Mouse (Mus musculus) lung, postnatal 25 days (tissue): ENCODE results near the gene Rps10.

ENCODE experiments used
- DNase-seq: peaks from one replicate; pipeline ENCODE4 v3.0.0; 2022; ENCODE audit warnings: low spot score

Rps10 gene

DNA sequence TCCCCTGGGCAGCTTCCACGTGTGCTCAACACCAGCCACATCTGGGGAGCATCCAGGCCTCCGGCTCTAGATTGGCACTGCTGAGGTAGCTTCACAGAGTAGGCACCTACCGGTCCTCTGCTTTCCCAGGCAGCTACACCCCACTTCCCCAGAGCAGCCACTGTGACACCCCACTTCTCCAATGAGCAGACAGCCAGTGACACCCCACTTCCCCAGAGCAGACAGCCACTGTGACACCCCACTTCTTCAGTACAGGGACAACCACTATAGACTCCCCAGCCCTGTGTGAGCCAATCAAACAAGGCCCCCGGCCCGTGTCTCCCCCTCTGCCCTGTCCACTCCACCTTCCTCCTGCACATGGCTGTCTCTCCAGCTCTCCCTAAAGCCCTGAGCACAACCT is 24.5 kb downstream of the Rps10 start:
- no peak for DNase-seq

DNA sequence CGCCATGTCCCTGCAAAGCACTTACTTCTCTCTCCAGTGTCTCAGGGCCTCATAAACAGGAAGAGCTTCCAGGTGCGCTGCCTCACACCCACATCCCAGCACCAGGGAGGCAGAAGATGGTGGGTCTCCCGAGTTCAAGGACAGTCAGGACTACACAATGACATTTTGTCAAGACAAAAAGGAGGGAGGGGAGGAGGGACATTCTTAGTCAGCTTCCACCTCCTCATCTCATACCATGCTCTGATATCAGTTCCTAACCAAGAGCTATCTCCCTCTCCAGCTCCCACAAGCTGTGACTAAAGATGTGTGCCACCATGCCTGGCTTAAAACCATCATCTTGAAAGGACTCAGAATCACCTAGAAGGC is 25.0 kb downstream of the Rps10 start:
- DNase-seq, result no peak

DNA sequence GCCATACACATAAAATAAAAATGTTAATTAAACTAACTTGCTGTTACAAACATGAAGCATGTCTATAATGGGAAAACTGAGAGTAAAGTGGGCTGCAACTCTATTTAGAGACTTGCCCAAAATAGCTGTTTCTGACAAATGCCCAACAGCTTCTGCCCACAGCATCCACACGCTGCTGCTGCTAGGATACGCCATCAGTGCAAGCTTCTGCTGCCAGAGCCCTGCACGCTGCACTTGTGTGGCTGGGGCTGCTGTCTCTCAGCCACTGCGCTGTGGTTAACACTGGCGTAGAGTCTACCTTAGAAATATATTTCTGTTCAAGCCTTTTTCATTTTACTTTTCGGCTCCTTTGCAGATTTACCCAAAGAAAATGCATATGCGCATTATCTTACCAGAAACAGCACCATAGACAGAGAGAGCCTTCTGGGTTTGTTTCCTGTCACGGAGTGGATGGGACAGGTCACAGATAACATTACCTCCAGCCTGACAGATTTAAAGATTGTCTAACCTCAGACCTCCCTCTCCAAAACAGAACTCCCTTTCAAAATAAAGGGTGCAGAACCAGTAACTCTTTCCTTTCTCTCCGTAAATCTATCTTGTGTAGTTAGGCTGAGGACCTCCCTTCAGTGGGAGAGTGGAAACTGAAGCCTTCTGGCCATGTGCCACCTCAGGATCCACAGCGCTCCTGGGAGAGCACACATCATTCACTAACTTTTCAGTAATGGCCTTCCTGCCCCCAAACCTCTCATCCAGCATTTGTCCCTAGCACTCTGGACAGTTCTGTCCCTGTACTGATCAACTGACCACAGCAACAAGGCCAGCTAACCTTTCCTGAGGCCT is 25.6 kb downstream of the Rps10 start:
- no peak for DNase-seq

DNA sequence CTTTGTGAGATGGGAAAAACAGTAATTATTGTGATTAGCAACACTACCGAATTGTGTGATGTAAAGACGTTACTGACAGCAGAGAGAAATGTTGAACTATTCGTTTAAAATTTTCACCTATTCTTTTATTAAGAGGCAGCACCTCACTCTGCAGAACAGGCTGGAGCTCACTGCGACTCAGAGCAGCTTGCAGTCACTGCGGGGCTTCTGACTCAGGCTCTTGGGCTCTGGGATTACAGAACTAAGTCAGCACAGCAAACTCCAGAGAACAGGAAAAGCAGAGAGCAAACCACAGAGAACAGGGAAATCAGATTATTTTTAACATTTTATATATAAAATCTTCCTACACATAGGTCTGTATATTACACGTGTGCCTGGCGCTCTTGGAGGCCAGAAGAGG is 26.9 kb downstream of the Rps10 start:
- no peak for DNase-seq

DNA sequence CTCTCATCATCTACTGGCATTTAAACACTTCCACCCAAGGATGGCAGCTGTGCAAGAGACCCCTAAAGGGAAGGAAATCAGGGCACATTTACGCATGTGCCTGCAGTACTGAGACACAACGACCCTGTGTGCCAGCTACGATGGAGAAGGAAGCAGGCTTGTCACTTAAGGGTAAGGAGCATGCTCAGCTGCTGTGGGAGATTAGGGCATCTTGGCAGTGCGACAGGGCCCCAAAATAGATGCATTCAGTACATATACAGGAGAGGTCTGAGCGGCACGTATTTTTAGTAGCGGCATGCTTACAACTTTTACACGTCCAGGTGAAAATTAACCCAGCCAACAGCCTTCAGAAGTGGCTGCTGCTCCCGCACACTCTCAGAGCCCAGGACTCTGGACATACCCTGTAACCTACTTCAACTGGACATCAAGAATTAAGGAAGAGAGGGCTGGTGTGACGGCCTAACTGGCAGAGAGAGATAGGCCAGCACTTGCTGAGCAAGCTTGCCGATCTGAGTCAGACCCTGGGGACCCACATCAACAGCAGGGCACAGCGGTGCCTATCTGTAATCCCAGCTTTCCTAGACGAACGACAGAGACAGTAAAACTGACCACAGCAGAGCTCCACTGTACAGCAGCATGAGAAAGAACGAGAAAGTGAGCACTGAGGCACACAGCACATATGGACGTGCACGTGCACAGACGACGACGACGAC is 32.8 kb downstream of the Rps10 start:
- no peak for DNase-seq

DNA sequence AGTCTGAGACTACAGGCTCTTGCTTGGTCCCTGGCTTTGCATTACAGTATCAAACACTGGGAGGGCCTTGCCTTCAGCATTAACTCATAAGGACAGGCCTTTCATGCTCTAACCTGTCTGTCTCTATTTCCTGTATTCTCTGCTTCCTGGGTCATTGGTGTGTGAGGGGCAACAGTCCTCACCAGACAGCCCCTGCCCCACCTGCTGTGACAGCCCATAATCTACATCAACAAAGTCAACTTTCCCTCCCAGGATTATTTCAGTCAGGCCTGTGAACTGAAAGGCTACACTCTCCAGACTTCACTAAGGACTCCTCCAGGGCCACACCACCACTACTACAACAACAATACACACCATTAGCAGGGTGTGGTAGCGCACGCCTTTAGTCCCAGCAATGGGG is 33.4 kb downstream of the Rps10 start:
- no peak for DNase-seq

DNA sequence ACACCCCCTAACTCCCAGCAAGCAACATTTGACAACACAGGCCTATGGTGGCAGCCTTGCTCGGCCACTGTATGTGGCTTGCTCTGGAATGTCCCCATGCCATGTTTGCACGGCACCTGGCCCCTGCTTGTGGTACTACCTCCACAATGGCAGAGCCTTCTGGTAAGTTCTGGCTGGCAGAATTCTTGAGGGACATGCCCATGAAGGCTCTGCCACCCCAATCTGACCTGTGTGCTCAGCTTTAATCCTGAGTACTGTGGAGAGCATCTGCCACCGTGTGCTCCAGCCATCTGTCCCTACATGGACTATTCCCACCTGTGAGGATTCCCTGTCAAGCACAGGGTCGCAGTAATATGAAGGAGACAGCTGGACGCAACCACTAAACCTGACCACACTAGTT is 35.6 kb downstream of the Rps10 start:
- no peak for DNase-seq

DNA sequence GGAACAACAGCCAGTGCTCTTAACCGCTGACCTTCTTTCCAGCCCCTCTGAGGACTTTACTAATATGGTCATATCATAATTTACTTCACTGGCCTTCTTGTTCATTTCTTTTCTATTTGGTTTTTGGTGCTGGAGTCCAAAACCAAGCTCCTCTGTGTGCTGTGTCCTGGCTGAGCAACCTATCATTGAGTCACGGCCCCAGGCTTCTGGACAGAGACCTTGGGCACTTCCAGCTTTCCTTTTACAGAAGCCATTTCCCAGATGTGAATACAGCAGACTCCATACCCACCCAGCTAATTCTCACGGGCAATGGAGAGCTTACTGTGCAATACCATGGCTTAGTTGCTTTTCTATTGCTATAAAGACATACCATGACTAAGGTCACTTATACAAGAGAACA is 36.2 kb downstream of the Rps10 start:
- DNase-seq, result no peak

DNA sequence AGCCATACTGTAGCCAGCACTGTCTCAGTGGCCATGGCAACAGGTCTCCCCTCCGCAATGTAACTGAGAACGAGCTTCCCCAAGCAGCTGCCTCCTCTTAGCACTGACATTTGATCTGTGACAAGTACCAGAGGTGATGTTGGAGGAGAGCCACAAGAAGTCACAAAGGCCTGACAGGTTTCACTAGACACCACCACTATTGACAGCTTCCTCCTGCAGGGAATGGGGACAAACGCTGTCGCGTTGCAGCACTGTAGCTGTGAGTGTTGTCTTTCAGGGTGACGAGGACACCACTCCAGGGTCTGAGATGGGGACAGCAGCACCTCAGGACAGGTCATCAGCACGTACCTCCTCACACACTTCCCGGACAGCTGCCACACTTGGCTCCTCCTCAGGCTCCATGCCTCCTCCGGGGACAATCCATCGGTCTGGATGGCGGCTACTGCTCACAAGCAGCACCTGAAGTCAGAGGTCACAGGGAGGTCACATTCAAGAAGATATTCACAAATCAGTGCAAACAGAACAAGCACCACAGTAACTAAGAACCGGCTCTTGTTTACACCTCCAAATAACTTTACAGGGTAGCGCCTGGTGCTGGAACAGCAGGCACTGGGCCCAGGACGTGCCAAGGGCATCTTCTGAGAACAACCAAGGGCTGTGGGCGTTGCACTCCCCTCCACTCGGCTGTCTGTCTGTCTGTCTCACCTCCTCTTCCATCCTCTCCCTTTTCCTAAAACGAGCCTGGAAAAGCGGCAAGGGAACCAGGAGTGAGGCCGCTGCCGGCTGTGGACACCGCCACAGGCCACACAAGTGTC is 39.9 kb downstream of the Rps10 start:
- no peak for DNase-seq

DNA sequence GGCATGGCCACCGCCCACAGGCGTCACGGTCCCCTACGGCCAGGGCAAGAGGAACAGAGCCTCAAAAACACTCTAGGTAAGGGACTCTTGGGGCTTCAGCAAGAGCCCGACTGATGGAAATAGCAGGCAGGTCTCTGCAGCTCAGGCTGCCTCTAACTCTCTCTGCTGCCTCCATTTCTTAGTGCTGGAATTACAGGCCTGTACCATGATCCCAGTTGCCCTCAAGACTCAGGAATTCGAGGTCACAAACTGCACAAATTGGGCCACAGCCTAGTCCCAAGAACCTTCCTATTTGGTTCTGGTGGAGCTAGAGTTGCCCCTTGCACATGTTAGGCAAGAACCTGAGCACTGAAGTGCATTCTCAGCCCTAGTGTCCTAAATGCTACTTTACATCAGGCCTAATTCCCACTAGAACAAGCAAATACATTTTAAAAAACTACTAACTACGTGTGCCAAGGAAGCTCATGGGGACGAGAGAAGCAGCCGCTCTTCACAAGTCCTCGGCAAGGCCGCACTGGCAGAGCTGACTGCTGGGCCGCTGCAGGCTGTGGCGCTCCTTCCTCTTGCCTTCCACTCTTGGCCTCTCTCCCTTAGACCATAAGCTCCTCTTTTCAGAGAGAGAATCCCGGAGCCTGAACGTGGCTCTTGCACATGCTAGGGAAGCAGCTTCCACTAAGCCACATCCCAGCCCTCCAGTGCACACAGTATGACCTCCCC is 40.7 kb downstream of the Rps10 start:
- DNase-seq, result no peak

DNA sequence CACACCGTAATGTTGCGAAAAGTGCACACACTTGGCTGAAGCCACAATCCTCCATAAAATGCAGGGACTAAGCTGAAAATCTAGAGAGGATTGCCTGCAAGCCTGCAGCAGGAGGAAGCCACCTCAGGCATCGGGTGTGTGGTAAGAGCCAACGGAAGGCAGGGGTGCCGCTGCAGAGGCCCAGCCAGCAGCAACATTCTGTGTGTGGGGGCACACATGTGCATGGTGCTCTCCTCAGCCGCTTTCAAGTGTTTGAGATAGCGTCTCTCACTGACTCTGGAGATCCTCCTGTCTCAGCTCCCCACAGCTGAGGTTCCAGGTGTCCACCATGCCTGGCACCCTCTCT is 43.9 kb downstream of the Rps10 start:
- DNase-seq, result no peak

DNA sequence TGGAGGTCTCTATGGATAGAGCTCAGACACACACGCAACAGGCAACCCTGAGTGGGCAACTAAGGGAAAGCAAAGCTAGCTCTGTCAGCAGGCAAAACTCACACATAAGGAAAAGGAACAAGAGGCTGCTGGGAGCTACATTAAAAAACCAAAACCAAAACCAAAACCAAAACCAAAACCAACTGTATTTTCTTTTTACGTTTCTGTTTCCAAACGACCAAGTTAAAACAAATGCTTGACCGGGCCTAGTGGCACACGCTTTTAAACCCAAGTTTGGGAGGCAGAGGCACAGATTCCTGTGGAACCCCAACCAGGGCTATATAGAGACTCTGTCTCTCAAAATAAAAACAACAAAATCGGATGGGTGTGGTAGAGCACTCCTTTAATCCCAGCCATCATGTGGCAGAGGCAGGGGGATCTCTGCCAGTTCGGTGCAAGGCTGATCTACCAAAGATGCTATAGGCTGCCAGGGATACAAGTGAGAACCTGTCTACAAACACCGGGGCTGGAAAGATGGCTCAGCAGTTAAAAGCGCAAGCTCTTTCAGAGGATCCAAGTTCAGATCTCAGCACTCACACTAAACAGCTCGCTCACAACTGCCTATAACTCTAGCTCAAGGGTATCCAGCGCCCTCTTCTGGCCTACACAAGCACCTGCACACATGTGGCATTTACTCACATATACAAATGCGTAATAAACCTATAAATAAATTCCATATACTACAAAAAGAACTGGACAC is 44.5 kb downstream of the Rps10 start:
- no peak for DNase-seq

DNA sequence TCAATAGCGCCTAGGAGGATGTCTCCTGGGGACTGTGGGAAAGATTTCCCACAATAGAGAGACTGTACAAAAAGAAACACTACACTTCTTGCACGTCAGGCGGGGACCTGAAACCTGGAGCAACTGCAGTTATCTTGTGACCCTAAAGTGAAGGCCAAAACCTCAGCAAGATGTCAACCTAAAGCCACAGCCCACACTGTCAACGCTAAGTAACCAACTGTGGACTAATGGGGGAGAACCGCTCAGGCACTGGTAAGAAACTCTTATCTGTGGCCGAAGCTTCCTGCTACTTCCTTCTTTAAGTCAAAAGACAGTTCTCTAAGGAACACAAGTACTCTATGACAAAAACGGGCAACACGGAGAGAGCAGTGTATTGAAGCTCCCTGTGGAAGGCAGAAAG is 48.2 kb downstream of the Rps10 start:
- no peak for DNase-seq

DNA sequence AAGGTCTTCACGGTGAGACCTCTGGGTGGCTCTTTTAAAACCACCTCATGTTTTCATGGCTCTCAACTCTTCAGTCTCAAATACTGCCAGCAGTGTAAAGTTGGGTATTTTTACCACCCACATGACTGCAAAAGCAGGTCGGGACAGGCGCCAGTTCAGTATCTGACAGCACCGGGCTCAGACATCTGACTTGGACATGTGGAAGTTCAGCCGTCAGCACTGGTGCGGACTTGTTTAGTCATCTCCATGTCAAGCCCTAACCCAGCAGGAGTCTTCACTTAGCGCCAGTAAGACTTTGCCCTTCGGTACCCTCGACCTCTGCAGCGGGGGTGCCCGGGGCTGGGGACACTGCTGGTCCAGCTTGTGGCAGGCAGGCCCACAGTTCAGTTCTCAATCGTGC is 49.2 kb downstream of the Rps10 start:
- DNase-seq, result no peak

DNA sequence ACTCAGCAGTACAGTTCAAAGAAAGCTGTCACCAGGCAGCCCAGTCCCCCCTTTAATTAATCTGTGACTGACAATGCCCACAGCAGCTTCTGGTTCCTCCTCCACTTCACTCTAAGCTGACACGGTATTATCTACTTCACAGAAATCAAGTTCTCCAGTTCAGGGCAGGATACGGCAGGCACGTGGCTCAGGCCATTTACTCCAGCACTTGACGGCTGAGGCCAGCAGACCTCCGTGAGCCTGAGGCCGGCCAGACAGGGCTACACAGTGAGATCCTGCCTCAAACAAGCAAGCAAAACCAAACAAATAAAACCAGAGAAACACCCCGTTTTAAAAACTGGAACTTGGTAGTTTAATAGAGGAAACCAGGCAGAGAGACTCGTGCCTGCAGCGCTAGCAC is 49.8 kb downstream of the Rps10 start:
- DNase-seq, result no peak

DNA sequence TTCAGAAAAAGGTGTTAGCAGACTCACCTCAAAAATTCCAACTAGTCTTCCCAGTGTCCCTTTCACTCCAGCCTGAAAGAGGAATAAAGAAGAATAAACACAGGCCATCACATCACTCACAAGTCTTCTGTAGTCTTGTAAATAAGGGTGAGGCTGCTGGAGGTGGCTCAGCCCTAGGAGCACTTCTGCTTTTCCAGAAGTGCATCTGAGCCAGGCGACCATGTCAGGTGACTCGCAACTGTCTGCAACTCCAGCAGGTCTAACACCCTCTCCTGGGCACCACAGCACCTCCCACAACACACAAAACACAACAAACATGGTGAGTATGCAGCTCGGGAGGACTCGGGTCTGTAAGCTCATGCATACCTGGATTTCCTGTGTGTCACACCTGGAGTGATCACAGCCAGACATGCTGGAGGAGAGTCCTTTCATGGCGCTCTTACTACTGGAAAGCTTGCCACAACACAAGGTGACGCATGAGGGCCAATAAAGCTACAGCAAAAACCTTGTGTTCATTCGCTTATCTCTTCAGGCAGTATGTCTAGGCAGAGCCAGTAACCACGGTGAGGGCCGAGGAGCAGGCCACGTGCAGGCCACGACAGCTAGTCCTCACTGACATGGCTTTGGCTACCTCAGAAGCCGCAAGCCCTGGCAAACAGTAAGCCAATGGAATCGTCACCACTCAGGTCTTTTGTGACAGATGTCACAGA is 53.1 kb downstream of the Rps10 start:
- DNase-seq, result no peak
